Mouse (Mus musculus) forebrain, embryonic 16.5 days (tissue): ENCODE data around the gene Pbdc1. TPM values are rescaled to one million over a fixed set of nuclear protein-coding genes. Genes with fewer than 3 reads are reported as not detected.
"Not testable (repeated sequence)": the region's sequence is repeated elsewhere in the genome, so short reads cannot be mapped to it uniquely, and the experiment has no call there.

ENCODE experiments used
- ATAC-seq: fragments of 200-750 bp; cut with Nextera tagmentation; 2 replicates; pipeline ENCODE4 v1.8.0; 2017; ENCODE audit warnings: mild to moderate bottlenecking, moderate library complexity
- H3K27ac ChIP-seq: fragments of 300-500 bp; sonication (generic); 2 replicates; pipeline ENCODE4 v1.5.1; 2014; ENCODE audit warnings: low read length, control low read depth
- H3K27me3 ChIP-seq: fragments of 300-500 bp; sonication (generic); replicated peaks from 2 replicates; pipeline ENCODE4 v1.6.1; 2014; ENCODE audit warnings: low read length; ENCODE audit not compliant: control insufficient read depth, insufficient read depth
- H3K36me3 ChIP-seq: fragments of 300-500 bp; sonication (generic); 2 replicates; pipeline ENCODE4 v1.6.1; 2014; ENCODE audit not compliant: control insufficient read depth, insufficient read depth
- H3K4me1 ChIP-seq: fragments of 300-500 bp; sonication (generic); replicated peaks from 2 replicates; pipeline ENCODE4 v1.6.1; 2014; ENCODE audit warnings: low read length; ENCODE audit not compliant: control insufficient read depth, insufficient read depth
- H3K4me2 ChIP-seq: fragments of 300-500 bp; sonication (generic); 2 replicates; pipeline ENCODE4 v1.6.1; 2014; ENCODE audit warnings: mild to moderate bottlenecking, low read length, control low read depth
- H3K4me3 ChIP-seq: fragments of 300-500 bp; sonication (generic); replicated peaks from 2 replicates; pipeline ENCODE4 v1.5.1; 2014; ENCODE audit warnings: mild to moderate bottlenecking, low read length, control low read depth
- H3K9ac ChIP-seq: fragments of 300-500 bp; sonication (generic); replicated peaks from 2 replicates; pipeline ENCODE4 v1.6.1; 2014; ENCODE audit warnings: low read depth, low read length, control low read depth
- H3K9me3 ChIP-seq: fragments of 300-500 bp; sonication (generic); 2 replicates; pipeline ENCODE4 v1.6.1; 2016; ENCODE audit warnings: low read length; ENCODE audit not compliant: control insufficient read depth
- WGBS: fragments of 180-500 bp; shearing (Covaris S2); extraction: QIAGEN DNeasy Blood & Tissue Kit; methylation state at CpG from one replicate; pipeline ENCODE4 v1.1.7; 2014; 5-methylcytosine and 5-hydroxymethylcytosine counted together
- polyA plus RNA-seq: library from polyadenylated mRNA; unstranded; fragments of >200 nt; fragmentation: Nextera tagmentation; extraction: Ambion mirVana; gene quantifications from 2 replicates; pipeline ENCODE4 v1.2.1, GENCODE M21; 2015

Pbdc1 gene
- polyA plus RNA-seq, 1 experiment from 2014 or later = 35.6 TPM

DNA sequence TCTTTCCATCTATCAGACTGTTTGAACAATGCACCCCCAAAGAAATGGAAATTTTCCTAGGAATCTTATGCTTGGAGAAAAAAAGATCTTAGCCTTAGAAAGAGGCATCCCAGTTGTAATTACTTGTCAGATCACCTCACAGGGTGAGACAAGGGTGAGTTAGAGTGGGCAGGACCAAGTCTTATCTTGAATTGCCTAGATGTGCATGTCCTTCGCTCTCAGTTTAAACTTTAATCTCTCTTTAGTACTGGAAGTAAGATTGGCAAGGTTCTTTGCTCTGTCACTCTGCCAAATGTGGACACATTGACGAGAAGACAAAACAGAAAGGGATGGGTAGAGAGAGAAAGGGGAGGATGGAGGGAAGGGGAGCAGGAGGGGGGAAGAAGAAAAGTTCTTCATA, 35.4 kb downstream of the Pbdc1 start:
- peaks cover 2% of the 10 kb centered on the region; the same call in 1 of the 2 replicates for H3K27me3 ChIP-seq
- no peak for ATAC-seq
- 63% methylated on average over 2 of the region's 2 CpGs for WGBS

DNA sequence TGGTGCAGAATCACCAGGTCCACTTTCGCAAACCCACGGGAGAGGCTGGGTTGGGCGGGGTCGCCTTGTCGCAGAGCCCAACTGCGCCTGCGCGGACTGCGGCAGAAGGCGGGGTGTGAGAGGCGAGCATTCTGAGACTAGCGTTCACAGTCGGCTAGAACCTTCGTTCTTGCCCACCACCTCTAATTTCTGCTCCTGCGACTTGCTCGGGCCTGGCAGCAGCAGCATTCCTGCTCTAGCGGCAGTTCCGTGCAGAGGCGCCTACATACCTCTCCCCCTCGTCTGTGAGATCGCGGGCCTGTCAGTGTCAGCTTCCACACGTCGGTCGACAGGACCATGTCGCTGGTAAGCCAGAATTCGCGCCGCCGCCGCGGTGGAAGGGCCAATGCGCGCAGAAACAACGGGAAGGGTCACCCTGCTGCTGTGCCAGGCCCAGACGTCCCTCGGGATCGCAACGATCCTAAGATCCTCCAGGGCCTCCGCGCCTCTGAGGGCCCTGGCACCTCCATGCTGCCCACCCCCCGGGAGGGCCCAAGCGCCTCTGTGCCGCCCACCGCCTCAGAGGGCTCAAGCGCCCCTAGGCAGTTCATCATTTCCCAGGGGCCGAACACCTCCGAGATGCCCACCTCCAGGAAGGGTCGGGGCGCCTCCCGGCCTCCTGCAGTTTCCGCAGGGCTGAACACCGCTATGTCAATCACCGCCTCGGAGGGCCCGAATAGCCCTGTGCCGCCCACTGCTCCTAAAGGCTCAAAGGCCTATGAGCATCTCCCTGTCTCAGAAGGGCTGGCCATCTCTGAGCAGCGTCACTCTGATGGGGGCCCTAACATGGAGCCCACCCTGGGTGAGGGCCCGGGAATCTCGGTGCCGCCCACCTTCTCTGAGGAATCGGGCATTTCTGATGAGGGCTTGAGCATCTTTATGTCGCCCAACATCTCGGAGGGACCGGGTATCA, 41.0 kb downstream of the Pbdc1 start, which contains the start of gene Magee1:
Gene Magee1 (plus strand): TSS at position 104 of the 952 bp plus-strand sequence.
- H3K9me3 ChIP-seq = no peaks in the 10 kb centered on the region
- H3K4me2 ChIP-seq = peak within 1 kb of the TSS; percentile 57
- no peaks in the 10 kb centered on the region for H3K36me3 ChIP-seq
- H3K4me3 ChIP-seq = peak within 1 kb of the TSS; percentile 70
- H3K4me1 ChIP-seq = peaks cover 9% of the 10 kb centered on the region; the same call in 1 of the 2 replicates
- ATAC-seq = peak; percentile 72
- peaks cover 10% of the 10 kb centered on the region; the same call in 1 of the 2 replicates for H3K27me3 ChIP-seq
- peak within 1 kb of the TSS; percentile 87 for H3K27ac ChIP-seq
- H3K9ac ChIP-seq = peak within 1 kb of the TSS; percentile 82
- WGBS = 17% methylated on average over 64 of the region's 65 CpGs

More for the DNA sequence above, 35.4 kb downstream of the Pbdc1 start:
- Histone ChIP-seq H3K9ac (no peak overlapping the region), H3K36me3 (no peaks in the 10 kb centered on the region), H3K4me2 (no peak overlapping the region), H3K27ac (no peak overlapping the region), H3K4me3 (no peak overlapping the region), H3K9me3 (no peaks in the 10 kb centered on the region), H3K4me1 (no peaks in the 10 kb centered on the region)

DNA sequence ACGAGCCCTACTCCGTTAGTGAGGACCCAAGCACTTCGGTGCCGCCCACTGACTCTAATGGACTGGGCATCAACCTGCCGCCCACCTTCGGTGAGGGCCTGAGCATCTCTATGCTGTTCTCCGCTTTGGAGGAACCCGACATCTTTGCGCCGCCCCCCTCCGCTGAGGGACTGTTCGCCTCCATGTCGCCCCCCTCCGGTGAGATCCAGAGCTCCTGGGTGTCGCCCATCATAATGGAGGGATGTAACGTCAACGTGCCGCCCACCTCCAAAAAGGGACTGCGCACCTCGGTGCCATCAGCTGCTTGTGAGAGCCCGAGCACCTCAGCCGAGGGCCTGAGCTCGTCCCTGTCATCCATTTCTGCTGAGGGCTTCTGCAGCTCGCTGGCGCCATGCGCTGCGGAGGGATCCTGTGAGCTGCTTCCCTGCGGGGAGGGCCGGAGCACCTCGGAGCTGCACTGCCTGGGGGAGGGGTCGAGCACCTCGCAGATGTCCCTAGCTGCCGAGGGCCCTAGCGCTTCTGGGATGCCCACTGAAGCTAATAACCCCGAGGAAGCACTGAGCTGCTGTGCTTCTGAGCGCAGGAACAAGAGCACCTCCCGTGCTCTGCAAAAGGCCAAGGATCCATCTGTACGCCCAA, 41.8 kb downstream of the Pbdc1 start:
- no peaks in the 10 kb centered on the region for H3K9me3 ChIP-seq
- H3K4me2 ChIP-seq = peak overlapping the region; percentile 57
- no peaks in the 10 kb centered on the region for H3K36me3 ChIP-seq
- H3K27me3 ChIP-seq = peaks cover 8% of the 10 kb centered on the region; the same call in 1 of the 2 replicates
- 19% methylated on average over 36 of the region's 38 CpGs for WGBS
- H3K4me1 ChIP-seq = peaks cover 9% of the 10 kb centered on the region; the same call in 1 of the 2 replicates
- ATAC-seq = peak; percentile 88
- H3K9ac ChIP-seq = peak overlapping the region; percentile 82
- peak overlapping the region; percentile 87 for H3K27ac ChIP-seq
- peak overlapping the region; percentile 70 for H3K4me3 ChIP-seq

DNA sequence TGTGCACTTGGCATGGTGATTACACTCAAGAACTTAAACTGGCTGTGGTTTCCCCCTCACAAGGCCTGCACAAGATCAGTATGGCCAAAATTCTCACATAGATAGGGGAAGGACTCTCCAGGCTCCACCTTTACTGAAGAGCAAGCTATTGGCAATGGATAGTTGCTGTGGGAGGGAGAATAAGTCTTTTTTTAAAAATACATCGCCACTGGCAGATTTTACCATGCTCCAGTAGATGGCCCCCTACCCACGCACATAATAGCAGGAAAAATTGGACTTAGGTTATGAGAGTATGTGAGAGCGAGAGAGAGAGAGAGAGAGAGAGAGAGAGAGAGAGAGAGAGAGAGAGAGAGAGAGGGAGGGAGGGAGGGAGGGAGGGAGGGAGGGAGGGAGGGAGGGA, 45.3 kb downstream of the Pbdc1 start:
- no peaks in the 10 kb centered on the region for H3K36me3 ChIP-seq
- peaks cover 8% of the 10 kb centered on the region; the same call in 1 of the 2 replicates for H3K27me3 ChIP-seq
- H3K4me2 ChIP-seq = no peak overlapping the region
- WGBS = 21% methylated on average over 2 of the region's 3 CpGs
- no peak overlapping the region for H3K4me3 ChIP-seq
- no peak overlapping the region for H3K27ac ChIP-seq
- H3K9ac ChIP-seq = no peak overlapping the region
- peaks cover 9% of the 10 kb centered on the region; the same call in 1 of the 2 replicates for H3K4me1 ChIP-seq
- H3K9me3 ChIP-seq = no peaks in the 10 kb centered on the region
- no peak for ATAC-seq

DNA sequence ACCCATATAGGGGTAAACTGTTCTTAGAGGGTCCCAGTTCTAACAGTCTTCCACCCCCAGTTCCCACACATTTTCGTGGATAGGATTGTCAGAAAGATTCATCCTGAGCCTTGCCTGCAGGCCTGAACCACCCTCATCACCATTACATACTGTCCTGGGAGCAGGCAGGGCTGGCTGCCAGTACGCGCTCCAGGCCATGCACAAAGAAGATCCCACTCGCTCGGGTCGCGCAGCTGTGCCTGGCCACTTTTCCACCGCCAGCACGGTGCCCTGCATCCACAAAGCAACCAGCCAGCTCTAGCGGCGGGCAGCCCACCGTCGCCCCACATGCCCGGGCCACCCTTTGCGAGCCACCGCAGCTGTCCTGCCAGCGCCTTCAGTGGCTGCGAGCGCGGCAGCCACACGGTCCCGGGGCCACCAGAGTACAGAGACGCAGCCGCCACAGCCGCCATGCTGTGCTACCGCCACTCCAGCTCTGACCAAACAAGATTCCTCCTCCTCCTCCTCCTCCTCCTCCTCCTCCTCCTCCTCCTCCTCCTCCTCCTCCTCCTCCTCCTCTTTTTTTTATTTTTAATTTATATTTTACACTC, 72.4 kb downstream of the Pbdc1 start:
- peak; percentile 52; the same call in 1 of the 2 replicates for ATAC-seq
- peak overlapping the region; percentile 22; the same call in 1 of the 2 replicates for H3K9ac ChIP-seq
- 47% methylated on average over 18 of the region's 26 CpGs for WGBS
- no peaks in the 10 kb centered on the region for H3K9me3 ChIP-seq
- no peak overlapping the region for H3K27ac ChIP-seq
- H3K4me2 ChIP-seq = peak overlapping the region; percentile 37
- no peaks in the 10 kb centered on the region; the same call in 1 of the 2 replicates for H3K27me3 ChIP-seq
- H3K36me3 ChIP-seq = no peaks in the 10 kb centered on the region
- H3K4me1 ChIP-seq = no peaks in the 10 kb centered on the region
- peak overlapping the region; percentile 28 for H3K4me3 ChIP-seq

DNA sequence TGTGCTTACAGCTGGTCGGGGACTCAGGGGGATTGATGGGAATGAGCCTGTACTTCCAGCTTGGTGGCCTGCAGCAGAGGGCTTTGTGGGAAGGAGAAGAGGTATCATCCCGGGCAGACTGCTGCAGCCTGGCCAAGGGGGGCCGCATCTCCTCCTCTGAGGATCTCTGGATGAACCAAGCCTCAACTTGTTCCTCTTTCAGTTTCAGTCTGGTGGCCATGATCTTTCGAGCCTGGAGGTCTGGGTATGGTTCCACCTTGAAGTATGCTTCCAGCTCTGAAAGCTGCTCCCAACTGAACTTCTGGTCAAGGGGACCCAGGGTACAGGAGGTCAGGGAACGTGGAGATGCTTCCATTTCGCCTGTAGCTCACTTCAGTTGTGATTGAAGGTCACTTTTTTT, 85.5 kb downstream of the Pbdc1 start:
- H3K4me3 ChIP-seq, H3K36me3 ChIP-seq, H3K9ac ChIP-seq, H3K27me3 ChIP-seq, H3K4me1 ChIP-seq, H3K27ac ChIP-seq, H3K4me2 ChIP-seq, H3K9me3 ChIP-seq, ATAC-seq: not testable (repeated sequence)
- WGBS = 81% methylated on average over 6 of the region's 6 CpGs

Other genes starting within 250 kb of the Pbdc1 start
- gene Magee2, start 222.5 kb upstream of the Pbdc1 start, polyA plus RNA-seq = 23.2 and 26.9 TPM in 2 replicates
- gene Magee1, start 40.6 kb downstream of the Pbdc1 start, polyA plus RNA-seq = 138 and 159 TPM in 2 replicates